Mouse (Mus musculus): Measurements from ENCODE around the gene Nup62.

- peak; percentile 85 for TF ChIP-seq EP300 (IDR thresholded peaks at IDR 0.05; ENCODE audit: insufficient read depth, low read depth, low read length)
- TF ChIP-seq CTCF (IDR thresholded peaks at IDR 0.05), result no peak
These were observed 33.7 kb downstream of the Nup62 start for GRCm38 (mm10) chr7:44849416-44850111.

All from heart, adult 2 months (tissue).